16 mouse cellular contexts compared by ENCODE assay signal in the genomic region with DNA sequence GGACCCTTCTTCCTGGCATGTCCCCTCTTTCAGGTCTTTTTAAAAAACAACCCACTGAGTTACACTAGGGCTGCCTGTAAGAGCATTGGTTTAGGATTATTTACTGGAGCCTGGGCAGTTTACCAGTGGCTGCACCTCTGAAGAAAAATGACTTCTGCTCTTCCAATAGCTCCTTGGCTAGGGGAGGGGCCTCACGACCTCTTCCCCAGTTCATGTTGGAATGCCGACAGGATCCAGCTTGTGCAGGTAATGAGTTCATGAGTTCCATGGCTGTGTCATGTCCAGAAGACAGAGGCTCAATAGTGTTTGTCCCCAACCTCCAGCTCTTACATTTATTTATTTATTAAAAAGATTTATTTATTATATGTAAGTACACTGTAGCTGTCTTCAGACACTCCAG. TPM values are rescaled to one million over a fixed set of nuclear protein-coding genes. Genes with fewer than 3 reads are reported as not detected.
A peak's percentile ranks its signal among the peaks of the same experiment; 100 is the strongest.
DNase-seq lines count a peak whose midpoint lies in the region; ATAC-seq and TF ChIP-seq lines count a peak whose summit lies in the region.
"Had no signal": no experiment of that assay in that cellular context is flagged by ENCODE, and none has a peak within 500 bp of the region (broad histone marks: within the 10 kb centered on the region; RNA-seq: fewer than 3 reads in every experiment).

No protein-coding gene starts in this region.

- no peak for TF ChIP-seq CTCF in kidney, adult 2 months (conservative IDR thresholded peaks at IDR 0.05; ENCODE audit: insufficient read depth, insufficient read length, low read depth, low read length)

- no peaks in the 10 kb centered on the region for H3K9me3 ChIP-seq in heart, embryonic 12.5 days (replicated peaks)
- no peaks in the 10 kb centered on the region for H3K9me3 ChIP-seq in kidney, embryonic 16.5 days (ENCODE audit: low read length)
- H3K9me3 ChIP-seq: embryonic facial prominence, embryonic 12.5 days; midbrain, embryonic 13.5 days; neural tube, embryonic 12.5 days had no signal

- H3K27me3 ChIP-seq in heart, embryonic 12.5 days (replicated peaks), result no peaks in the 10 kb centered on the region
- no peaks in the 10 kb centered on the region for H3K27me3 ChIP-seq in kidney, adult 2 months (replicated peaks; ENCODE audit: control insufficient read depth, insufficient read depth, low read length)
- no peaks in the 10 kb centered on the region for H3K27me3 ChIP-seq in kidney, embryonic 16.5 days (ENCODE audit: insufficient read depth, low read length)
- H3K27me3 ChIP-seq: embryonic facial prominence, embryonic 12.5 days; midbrain, embryonic 13.5 days; neural tube, embryonic 12.5 days had no signal

- no peaks in the 10 kb centered on the region for H3K36me3 ChIP-seq in heart, embryonic 12.5 days
- H3K36me3 ChIP-seq in kidney, adult 2 months (ENCODE audit: control insufficient read depth, insufficient read depth, low read length), result no peaks in the 10 kb centered on the region
- no peaks in the 10 kb centered on the region for H3K36me3 ChIP-seq in kidney, embryonic 16.5 days (ENCODE audit: insufficient read depth, low read length)
- H3K36me3 ChIP-seq: midbrain, embryonic 13.5 days; neural tube, embryonic 12.5 days had no signal

- no peak for TF ChIP-seq POLR2A in kidney, adult 2 months (IDR thresholded peaks at IDR 0.05; ENCODE audit: low read depth, low read length)

- H3K27ac ChIP-seq in heart, embryonic 12.5 days (ENCODE audit: poor library complexity, severe bottlenecking), result 0 out of 2 replicates have a peak overlapping the region, but pooled peaks have one; percentile 3
- H3K27ac ChIP-seq in kidney, adult 2 months (ENCODE audit: insufficient read depth, low read depth, low read length), result peak overlapping the region; percentile 43
- no peak overlapping the region for H3K27ac ChIP-seq in kidney, embryonic 16.5 days (ENCODE audit: low read length)
- H3K27ac ChIP-seq: embryonic facial prominence, embryonic 12.5 days; midbrain, embryonic 13.5 days; neural tube, embryonic 12.5 days had no signal

- WGBS in heart, embryonic 12.5 days, result 67% methylated on average over 2 of the region's 2 CpGs
- 7% methylated on average over 2 of the region's 2 CpGs for WGBS in kidney, adult 2 months
- 40% methylated on average over 2 of the region's 2 CpGs for WGBS in kidney, embryonic 16.5 days

- H3K4me3 ChIP-seq in heart, embryonic 12.5 days, result no peak overlapping the region
- no peak overlapping the region for H3K4me3 ChIP-seq in kidney, adult 2 months (ENCODE audit: insufficient read depth, low read depth, low read length)
- H3K4me3 ChIP-seq in kidney, embryonic 16.5 days (ENCODE audit: low read length), result no peak overlapping the region
- H3K4me3 ChIP-seq: embryonic facial prominence, embryonic 12.5 days; midbrain, embryonic 13.5 days; neural tube, embryonic 12.5 days had no signal

- DNase-seq in heart, postnatal 25 days (ENCODE audit: low spot score), result no peak
- peak; percentile 58 for DNase-seq in kidney, adult 2 months
- peak; percentile 62 for DNase-seq in adipocyte (ENCODE audit: low spot score)
- DNase-seq in kidney, postnatal 10 days, result peak; percentile 48
- DNase-seq in left cerebral cortex, postnatal 14 days (ENCODE audit: low spot score in 2 of 2), result no peak
- DNase-seq: forebrain, postnatal 0 days; gastrocnemius, postnatal 36 days; retina, postnatal 1 day; spleen, adult 18-20 months had no signal

- intact Hi-C loops in heart, postnatal 25 days (cut with DNase I), result no loop called here
- intact Hi-C loops in left cerebral cortex, postnatal 14 days (cut with DNase I), result no loop called here

- no peak for ATAC-seq in heart, embryonic 12.5 days (ENCODE audit: insufficient number of reproducible peaks, low FRiP score)
- ATAC-seq in kidney, embryonic 16.5 days (ENCODE audit: low FRiP score, low TSS enrichment), result no peak
- ATAC-seq in granulocyte monocyte progenitor cell, adult 5-6 weeks (replicated peaks; ENCODE audit: poor library complexity, severe bottlenecking), result no peak
- ATAC-seq: activated CD4-positive, CD25-positive, alpha-beta regulatory T cell, adult 4 months; forebrain, postnatal 0 days; midbrain, embryonic 13.5 days had no signal

- H3K4me2 ChIP-seq in heart, embryonic 12.5 days, result 0 out of 2 replicates have a peak overlapping the region, but pooled peaks have one; percentile 26
- H3K4me2 ChIP-seq in kidney, embryonic 16.5 days (replicated peaks; ENCODE audit: low read depth, low read length), result no peak overlapping the region
- H3K4me2 ChIP-seq: embryonic facial prominence, embryonic 12.5 days; midbrain, embryonic 13.5 days; neural tube, embryonic 12.5 days had no signal

- no peak overlapping the region for H3K9ac ChIP-seq in heart, embryonic 12.5 days
- H3K9ac ChIP-seq in kidney, embryonic 16.5 days (replicated peaks; ENCODE audit: low read length), result no peak overlapping the region
- H3K9ac ChIP-seq: embryonic facial prominence, embryonic 12.5 days; forebrain, postnatal 0 days; midbrain, embryonic 13.5 days; neural tube, embryonic 12.5 days had no signal

- peaks cover 62% of the 10 kb centered on the region for H3K4me1 ChIP-seq in heart, embryonic 12.5 days (replicated peaks)
- H3K4me1 ChIP-seq in kidney, adult 2 months (ENCODE audit: control insufficient read depth, insufficient read depth, low read length), result peaks cover 46% of the 10 kb centered on the region
- H3K4me1 ChIP-seq in kidney, embryonic 16.5 days (ENCODE audit: insufficient read depth, low read length), result peaks cover 51% of the 10 kb centered on the region

RNA-seq across cellular contexts. Expression of gene Pan3, which starts 5.8 kb away (rescaled TPM):
- polyA plus RNA-seq in heart, embryonic 12.5 days (2016; fragmentation: Nextera tagmentation; extraction: Ambion mirVana), result 46.3 and 46.5 TPM in 2 replicates
- total RNA-seq in heart, postnatal 25 days (2021), result 10 to 100 TPM; 29.5 to 34.1 TPM
- polyA plus RNA-seq in kidney, adult 2 months (2012; rRNA removed), result 37.9 and 47.2 TPM in 2 replicates
- 61.2 and 72.9 TPM in 2 replicates for polyA plus RNA-seq in kidney, embryonic 16.5 days (2015; fragmentation: Nextera tagmentation; extraction: Ambion mirVana)
- total RNA-seq in left cerebral cortex, postnatal 14 days (2021), result 10 to 100 TPM; 74.0 to 85.7 TPM
- 209 and 282 TPM in 2 replicates for total RNA-seq in granulocyte monocyte progenitor cell, adult 5-6 weeks (2014; fragmentation: Nextera tagmentation)
- total RNA-seq in granulocyte monocyte progenitor cell, adult 5-6 weeks (2017), result 147 and 198 TPM in 2 replicates

RNA-seq across cellular contexts. Expression of gene Flt3, which starts 35.5 kb away (rescaled TPM):
- 0.20 TPM in 1 of 2 replicates, not detected in the other for polyA plus RNA-seq in heart, embryonic 12.5 days (2016; fragmentation: Nextera tagmentation; extraction: Ambion mirVana)
- total RNA-seq in heart, postnatal 25 days (2021), result under 1 TPM; 0.08 to 0.10 TPM
- polyA plus RNA-seq in kidney, adult 2 months (2012; rRNA removed), result 0.26 and 0.78 TPM in 2 replicates
- 0.06 and 0.24 TPM in 2 replicates for polyA plus RNA-seq in kidney, embryonic 16.5 days (2015; fragmentation: Nextera tagmentation; extraction: Ambion mirVana)
- total RNA-seq in left cerebral cortex, postnatal 14 days (2021), result 1 to 10 TPM; 3.7 to 4.4 TPM
- total RNA-seq in granulocyte monocyte progenitor cell, adult 5-6 weeks (2014; fragmentation: Nextera tagmentation), result 5.3 and 12.4 TPM in 2 replicates
- total RNA-seq in granulocyte monocyte progenitor cell, adult 5-6 weeks (2017), result 4.7 and 7.3 TPM in 2 replicates

Comparison
In these comparisons a context has a peak if more than half of its experiments do, and no peak if none do; other contexts are left out.
1. DNase-seq: peak in kidney, adult 2 months (single experiment), adipocyte (single experiment) and kidney, postnatal 10 days (single experiment); none in heart, postnatal 25 days (single experiment) and left cerebral cortex, postnatal 14 days (0 of 2).
2. RNA of gene Flt3, which starts 35.5 kb away (total RNA-seq): 4.7 to 12.4 TPM in granulocyte monocyte progenitor cell, adult 5-6 weeks and 3.7 to 4.4 TPM in left cerebral cortex, postnatal 14 days; 0.08 to 0.10 TPM in heart, postnatal 25 days; every median in the first group is over 4 times any median in the second.